Mouse (Mus musculus) cortical plate, adult 2 months (tissue): ENCODE data around the gene Pou3f3.

Experiments used
- CTCF ChIP-seq: fragments of 200-500 bp; IDR thresholded peaks from 2 replicates; pipeline ENCODE4 v1.5.1; 2011; ENCODE audit warnings: mild to moderate bottlenecking, control low read depth, low read length; ENCODE audit not compliant: insufficient read depth; ENCODE audit errors: extremely low read depth
- POLR2A ChIP-seq: fragments of 200-500 bp; IDR thresholded peaks from 2 replicates; pipeline ENCODE4 v1.6.1; 2011; ENCODE audit warnings: mild to moderate bottlenecking, low read length, control low read depth; ENCODE audit not compliant: insufficient read depth; ENCODE audit errors: extremely low read depth

GRCm38 (mm10) chr1:42700815-42701214 lies 5.2 kb downstream of the Pou3f3 start:
- TF ChIP-seq CTCF (no peak), POLR2A (no peak)
